ENCODE assay signal across 7 mouse cellular contexts in genomic region chr6:87043131-87043516, GRCm38 (mm10). TPM values are rescaled to one million over a fixed set of nuclear protein-coding genes. Genes with fewer than 3 reads are reported as not detected.
A peak's percentile ranks its signal among the peaks of the same experiment; 100 is the strongest.
DNase-seq lines count a peak whose midpoint lies in the region; ATAC-seq and TF ChIP-seq lines count a peak whose summit lies in the region.

No protein-coding gene starts in this region.

- H3K27ac ChIP-seq in neural tube, embryonic 11.5 days (ENCODE audit: low read depth, low read length) = peak overlapping the region; percentile 49; the same call in 1 of the 2 replicates
- H3K27ac ChIP-seq in limb, embryonic 14.5 days (replicated peaks; ENCODE audit: low read depth, low read length) = peak overlapping the region; percentile 100
- peak overlapping the region; percentile 88 for H3K27ac ChIP-seq in stomach, embryonic 15.5 days

- no peak for DNase-seq in neural tube, embryonic 11.5 days (ENCODE audit: low spot score)
- no peak for DNase-seq in neural tube, embryonic 10.5 days (ENCODE audit: extremely low spot score, low spot score)
- DNase-seq in limb, embryonic 14.5 days (ENCODE audit: low spot score) = peak; percentile 7
- DNase-seq in layer of hippocampus, postnatal 36 days = no peak
- DNase-seq in frontal cortex, postnatal 36 days (ENCODE audit: low spot score in 2 of 2) = no peak

- H3K4me1 ChIP-seq in neural tube, embryonic 11.5 days (ENCODE audit: control insufficient read depth, insufficient read depth, low read length) = peaks cover 3% of the 10 kb centered on the region; the same call in 1 of the 2 replicates
- peaks cover 35% of the 10 kb centered on the region for H3K4me1 ChIP-seq in erythroblast, embryonic 14.5 days (ENCODE audit: control insufficient read depth)
- H3K4me1 ChIP-seq in limb, embryonic 14.5 days (ENCODE audit: control insufficient read depth, insufficient read depth, low read length) = peaks cover 15% of the 10 kb centered on the region
- peaks cover 7% of the 10 kb centered on the region for H3K4me1 ChIP-seq in stomach, embryonic 15.5 days

- TF ChIP-seq POLR2A in limb, embryonic 14.5 days (IDR thresholded peaks at IDR 0.05; ENCODE audit: borderline replicate concordance, extremely low read depth, insufficient read depth, insufficient read length) = no peak

- H3K9ac ChIP-seq in neural tube, embryonic 11.5 days (ENCODE audit: low read length) = peak overlapping the region; percentile 84
- peak overlapping the region; percentile 93 for H3K9ac ChIP-seq in limb, embryonic 14.5 days (ENCODE audit: low read depth, low read length, severe bottlenecking)
- peak overlapping the region; percentile 86 for H3K9ac ChIP-seq in stomach, embryonic 15.5 days

- WGBS in neural tube, embryonic 11.5 days = 3% methylated on average over 9 of the region's 9 CpGs
- WGBS in limb, embryonic 14.5 days = 1% methylated on average over 9 of the region's 9 CpGs
- 1% methylated on average over 9 of the region's 9 CpGs for WGBS in stomach, embryonic 15.5 days

- H3K36me3 ChIP-seq in neural tube, embryonic 11.5 days (ENCODE audit: control insufficient read depth, insufficient read depth, low read length) = no peaks in the 10 kb centered on the region
- no peaks in the 10 kb centered on the region; the same call in 1 of the 2 replicates for H3K36me3 ChIP-seq in erythroblast, embryonic 14.5 days (ENCODE audit: control insufficient read depth)
- H3K36me3 ChIP-seq in limb, embryonic 14.5 days (ENCODE audit: control insufficient read depth, insufficient read depth, low read length) = peaks cover 9% of the 10 kb centered on the region
- no peaks in the 10 kb centered on the region for H3K36me3 ChIP-seq in stomach, embryonic 15.5 days

- ATAC-seq in neural tube, embryonic 11.5 days (ENCODE audit: insufficient read depth, low FRiP score, low TSS enrichment) = peak; percentile 56
- no peak for ATAC-seq in limb, embryonic 14.5 days (ENCODE audit: low FRiP score, low read depth)
- no peak for ATAC-seq in stomach, embryonic 15.5 days (ENCODE audit: insufficient read depth, low FRiP score, low read depth)

- peak overlapping the region; percentile 74 for H3K4me2 ChIP-seq in neural tube, embryonic 11.5 days (ENCODE audit: low read depth)
- peak overlapping the region; percentile 66 for H3K4me2 ChIP-seq in limb, embryonic 14.5 days (replicated peaks; ENCODE audit: low read depth, low read length, severe bottlenecking)
- peak overlapping the region; percentile 64 for H3K4me2 ChIP-seq in stomach, embryonic 15.5 days

- no peaks in the 10 kb centered on the region for H3K27me3 ChIP-seq in neural tube, embryonic 11.5 days (ENCODE audit: control insufficient read depth, insufficient read depth, low read length)
- H3K27me3 ChIP-seq in erythroblast, embryonic 14.5 days (ENCODE audit: control insufficient read depth) = no peaks in the 10 kb centered on the region
- no peaks in the 10 kb centered on the region for H3K27me3 ChIP-seq in limb, embryonic 14.5 days (ENCODE audit: control insufficient read depth, insufficient read depth, low read length)
- no peaks in the 10 kb centered on the region for H3K27me3 ChIP-seq in stomach, embryonic 15.5 days (replicated peaks)

- H3K4me3 ChIP-seq in neural tube, embryonic 11.5 days (ENCODE audit: low read depth, low read length) = peak overlapping the region; percentile 73
- H3K4me3 ChIP-seq in erythroblast, embryonic 14.5 days (replicated peaks) = peak overlapping the region; percentile 77
- H3K4me3 ChIP-seq in limb, embryonic 14.5 days (replicated peaks; ENCODE audit: low read length) = peak overlapping the region; percentile 98
- H3K4me3 ChIP-seq in stomach, embryonic 15.5 days (replicated peaks) = peak overlapping the region; percentile 82

- H3K9me3 ChIP-seq in neural tube, embryonic 11.5 days (ENCODE audit: control insufficient read depth, low read length) = no peaks in the 10 kb centered on the region
- no peaks in the 10 kb centered on the region for H3K9me3 ChIP-seq in erythroblast, embryonic 14.5 days (ENCODE audit: control insufficient read depth, low read length)
- H3K9me3 ChIP-seq in limb, embryonic 14.5 days (ENCODE audit: control insufficient read depth, low read length) = no peaks in the 10 kb centered on the region
- H3K9me3 ChIP-seq in stomach, embryonic 15.5 days = no peaks in the 10 kb centered on the region

RNA-seq across cellular contexts. Expression of gene Gfpt1, which starts 0.5 kb away (rescaled TPM):
- 18.0 and 18.1 TPM in 2 replicates for polyA plus RNA-seq in neural tube, embryonic 11.5 days (2014; fragmentation: Nextera tagmentation; extraction: Ambion mirVana)
- polyA plus RNA-seq in erythroblast, embryonic 14.5 days (2012) = 0.03 and 0.05 TPM in 2 replicates
- polyA plus RNA-seq in limb, embryonic 14.5 days (2012; rRNA removed) = 35.8 and 37.7 TPM in 2 replicates
- 21.5 and 22.7 TPM in 2 replicates for polyA plus RNA-seq in limb, embryonic 14.5 days (2014; fragmentation: Nextera tagmentation; extraction: Ambion mirVana)
- polyA plus RNA-seq in stomach, embryonic 15.5 days (2015; fragmentation: Nextera tagmentation; extraction: Ambion mirVana) = 24.8 and 27.8 TPM in 2 replicates
- total RNA-seq in layer of hippocampus, postnatal 36 days (2021) = 10 to 100 TPM; 52.9 to 56.7 TPM

RNA-seq across cellular contexts. Expression of gene Nfu1, which starts 34.1 kb away (rescaled TPM):
- 83.2 and 91.5 TPM in 2 replicates for polyA plus RNA-seq in neural tube, embryonic 11.5 days (2014; fragmentation: Nextera tagmentation; extraction: Ambion mirVana)
- polyA plus RNA-seq in erythroblast, embryonic 14.5 days (2012) = 2.8 and 3.6 TPM in 2 replicates
- polyA plus RNA-seq in limb, embryonic 14.5 days (2012; rRNA removed) = 136 and 141 TPM in 2 replicates
- polyA plus RNA-seq in limb, embryonic 14.5 days (2014; fragmentation: Nextera tagmentation; extraction: Ambion mirVana) = 94.1 and 104 TPM in 2 replicates
- 93.0 and 97.9 TPM in 2 replicates for polyA plus RNA-seq in stomach, embryonic 15.5 days (2015; fragmentation: Nextera tagmentation; extraction: Ambion mirVana)
- total RNA-seq in layer of hippocampus, postnatal 36 days (2021) = 10 to 100 TPM; 55.1 to 55.5 TPM

Comparison
In these comparisons a context has a peak if more than half of its experiments do, and no peak if none do; other contexts are left out.
1. H3K27ac ChIP-seq: peak in every context shown above with its lines; median percentile 100 in limb, embryonic 14.5 days; 88 in stomach, embryonic 15.5 days; 49 in neural tube, embryonic 11.5 days.
2. RNA of gene Gfpt1, which starts 0.5 kb away (polyA plus RNA-seq): 21.5 to 37.7 TPM in limb, embryonic 14.5 days, 24.8 to 27.8 TPM in stomach, embryonic 15.5 days and 18.0 to 18.1 TPM in neural tube, embryonic 11.5 days; 0.03 to 0.05 TPM in erythroblast, embryonic 14.5 days; every median in the first group is over 10 times any median in the second.
3. RNA of gene Nfu1, which starts 34.1 kb away (polyA plus RNA-seq): 94.1 to 141 TPM in limb, embryonic 14.5 days, 93.0 to 97.9 TPM in stomach, embryonic 15.5 days and 83.2 to 91.5 TPM in neural tube, embryonic 11.5 days; 2.8 to 3.6 TPM in erythroblast, embryonic 14.5 days; every median in the first group is over 10 times any median in the second.
4. Peak in every context shown above with its lines, with median percentiles within 50 percentile points of each other: H3K4me2 ChIP-seq, H3K4me3 ChIP-seq and H3K9ac ChIP-seq.